Mouse (Mus musculus): ENCODE measurements around the gene Mybph. TPM values are rescaled to one million over a fixed set of nuclear protein-coding genes. Genes with fewer than 3 reads are reported as not detected.

Gene Mybph
- polyA plus RNA-seq (2015; fragmentation: Nextera tagmentation; extraction: Ambion mirVana), result 0.13 TPM in 1 of 2 replicates, not detected in the other

DNA sequence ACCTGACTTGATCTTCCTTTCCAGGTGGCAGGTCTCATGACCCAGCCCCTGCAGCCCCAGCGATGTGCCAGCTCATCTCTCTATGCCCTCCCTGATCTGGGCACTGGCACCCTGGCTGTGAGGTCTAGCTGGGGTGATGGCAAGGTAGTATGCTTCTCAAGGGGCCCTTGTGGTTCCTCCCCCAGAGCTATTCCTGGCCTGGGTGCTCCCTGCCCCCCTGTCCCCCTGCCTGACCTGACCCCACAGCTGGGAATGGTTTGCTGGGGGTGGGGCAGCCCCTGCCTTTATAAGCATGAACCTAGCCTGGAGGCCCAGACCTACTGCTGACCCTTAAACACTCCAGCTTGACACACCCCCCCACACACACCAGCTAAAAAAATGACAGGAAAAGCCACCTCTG is at the start of gene Mybph:
Mybph (plus strand) TSS at position 323 of the 400 bp plus-strand sequence.
- no peak within 1 kb of the TSS for H3K9ac ChIP-seq (ENCODE audit: low read depth, low read length)
- H3K27me3 ChIP-seq (replicated peaks; ENCODE audit: control insufficient read depth, insufficient read depth, low read length), result no peaks in the 10 kb centered on the region
- no peaks in the 10 kb centered on the region for H3K36me3 ChIP-seq (ENCODE audit: control insufficient read depth, insufficient read depth)
- H3K4me3 ChIP-seq (ENCODE audit: low read depth, low read length), result no peak within 1 kb of the TSS
- H3K4me2 ChIP-seq (replicated peaks; ENCODE audit: low read depth), result no peak within 1 kb of the TSS
- H3K4me1 ChIP-seq (replicated peaks; ENCODE audit: control insufficient read depth, insufficient read depth, low read length), result peaks cover 6% of the 10 kb centered on the region; the same call in 1 of the 2 replicates
- WGBS, result 74% methylated on average over 1 of the region's 1 CpGs
- ATAC-seq, result no peak
- TF ChIP-seq CTCF (IDR thresholded peaks at IDR 0.05; ENCODE audit: low read depth), result no peak
- H3K27ac ChIP-seq (ENCODE audit: low read depth, low read length), result no peak within 1 kb of the TSS
- H3K9me3 ChIP-seq (ENCODE audit: control insufficient read depth), result no peaks in the 10 kb centered on the region

DNA sequence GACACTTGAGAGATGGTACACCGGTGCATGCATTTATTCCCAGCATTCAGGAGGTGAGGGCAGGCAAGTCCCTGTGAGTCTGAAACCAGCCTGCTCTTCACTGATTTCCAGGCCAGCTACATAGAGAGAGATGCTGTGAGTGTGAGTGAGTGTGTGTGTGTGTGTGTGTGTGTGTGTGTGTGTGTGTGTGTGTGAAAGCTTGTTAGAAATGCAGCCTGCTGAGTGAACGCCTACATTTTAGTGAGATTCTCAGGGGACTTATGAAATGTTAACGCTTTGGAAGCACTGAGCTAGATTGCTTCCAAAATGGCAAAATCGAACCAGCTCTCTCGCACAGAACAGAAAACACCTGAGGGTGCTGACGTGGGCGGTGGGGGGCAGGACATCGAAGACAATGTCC is 47.2 kb upstream of the Mybph start:
- Histone ChIP-seq H3K27me3 (replicated peaks; ENCODE audit: control insufficient read depth, insufficient read depth, low read length) (no peaks in the 10 kb centered on the region), H3K9ac (ENCODE audit: low read depth, low read length) (no peak overlapping the region), H3K9me3 (ENCODE audit: control insufficient read depth) (no peaks in the 10 kb centered on the region), H3K4me2 (replicated peaks; ENCODE audit: low read depth) (no peak overlapping the region), H3K4me3 (ENCODE audit: low read depth, low read length) (no peak overlapping the region), H3K4me1 (replicated peaks; ENCODE audit: control insufficient read depth, insufficient read depth, low read length) (no peaks in the 10 kb centered on the region), H3K36me3 (ENCODE audit: control insufficient read depth, insufficient read depth) (no peaks in the 10 kb centered on the region), H3K27ac (ENCODE audit: low read depth, low read length) (no peak overlapping the region)
- WGBS, result 92% methylated on average over 8 of the region's 8 CpGs
- ATAC-seq, result no peak
- no peak for TF ChIP-seq CTCF (IDR thresholded peaks at IDR 0.05; ENCODE audit: low read depth)

DNA sequence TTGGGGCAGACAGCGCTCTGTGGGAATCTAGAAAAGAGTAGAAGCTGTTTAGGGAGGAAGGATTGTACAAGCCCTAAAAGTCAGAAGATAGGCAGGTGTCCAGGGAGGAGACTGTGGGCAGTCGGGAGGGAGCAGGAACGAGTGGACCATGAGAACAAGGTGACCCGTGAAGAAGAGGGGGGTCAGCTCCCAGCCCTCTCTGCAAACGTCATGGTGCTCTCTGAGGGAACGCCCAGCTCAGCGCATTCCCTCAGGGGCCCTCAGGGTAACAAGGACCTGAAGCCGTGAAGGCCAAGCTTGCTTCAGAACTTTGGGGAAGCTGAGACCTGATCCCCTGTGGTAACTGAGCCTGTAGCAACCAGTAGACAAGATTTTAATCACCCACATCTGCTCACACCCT is 43.2 kb upstream of the Mybph start:
- Histone ChIP-seq H3K27ac (ENCODE audit: low read depth, low read length) (no peak overlapping the region), H3K4me1 (replicated peaks; ENCODE audit: control insufficient read depth, insufficient read depth, low read length) (no peaks in the 10 kb centered on the region), H3K9ac (ENCODE audit: low read depth, low read length) (no peak overlapping the region), H3K9me3 (ENCODE audit: control insufficient read depth) (no peaks in the 10 kb centered on the region), H3K4me3 (ENCODE audit: low read depth, low read length) (no peak overlapping the region), H3K27me3 (replicated peaks; ENCODE audit: control insufficient read depth, insufficient read depth, low read length) (no peaks in the 10 kb centered on the region), H3K36me3 (ENCODE audit: control insufficient read depth, insufficient read depth) (no peaks in the 10 kb centered on the region), H3K4me2 (replicated peaks; ENCODE audit: low read depth) (no peak overlapping the region)
- 65% methylated on average over 8 of the region's 8 CpGs for WGBS
- no peak for ATAC-seq
- TF ChIP-seq CTCF (IDR thresholded peaks at IDR 0.05; ENCODE audit: low read depth), result no peak

DNA sequence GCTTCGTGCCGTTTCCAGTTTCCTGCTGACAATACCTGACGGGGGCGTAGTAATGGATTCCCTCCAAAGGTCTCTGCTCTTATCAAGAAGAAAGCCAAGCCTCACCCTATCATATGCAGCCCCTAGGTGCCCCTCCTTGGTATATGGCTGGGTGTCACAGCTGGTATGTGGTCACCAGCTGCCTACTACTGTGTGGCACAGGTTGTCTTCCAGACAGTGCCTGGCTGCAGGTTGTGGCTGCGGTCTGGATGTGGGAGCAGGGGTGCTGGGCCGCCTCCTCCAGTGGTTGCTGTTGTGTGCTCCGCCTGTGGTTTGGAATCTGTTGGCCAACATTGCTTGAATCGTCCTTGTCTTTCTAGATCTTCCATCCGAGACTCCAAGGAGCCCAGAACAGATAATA is 42.5 kb upstream of the Mybph start:
- no peak overlapping the region for H3K9ac ChIP-seq (ENCODE audit: low read depth, low read length)
- H3K27me3 ChIP-seq (replicated peaks; ENCODE audit: control insufficient read depth, insufficient read depth, low read length), result no peaks in the 10 kb centered on the region
- H3K4me2 ChIP-seq (replicated peaks; ENCODE audit: low read depth), result no peak overlapping the region
- no peak overlapping the region for H3K27ac ChIP-seq (ENCODE audit: low read depth, low read length)
- no peak for ATAC-seq
- TF ChIP-seq CTCF (IDR thresholded peaks at IDR 0.05; ENCODE audit: low read depth), result no peak
- no peaks in the 10 kb centered on the region for H3K36me3 ChIP-seq (ENCODE audit: control insufficient read depth, insufficient read depth)
- WGBS, result 83% methylated on average over 9 of the region's 9 CpGs
- H3K9me3 ChIP-seq (ENCODE audit: control insufficient read depth), result no peaks in the 10 kb centered on the region
- no peak overlapping the region for H3K4me3 ChIP-seq (ENCODE audit: low read depth, low read length)
- H3K4me1 ChIP-seq (replicated peaks; ENCODE audit: control insufficient read depth, insufficient read depth, low read length), result no peaks in the 10 kb centered on the region

DNA sequence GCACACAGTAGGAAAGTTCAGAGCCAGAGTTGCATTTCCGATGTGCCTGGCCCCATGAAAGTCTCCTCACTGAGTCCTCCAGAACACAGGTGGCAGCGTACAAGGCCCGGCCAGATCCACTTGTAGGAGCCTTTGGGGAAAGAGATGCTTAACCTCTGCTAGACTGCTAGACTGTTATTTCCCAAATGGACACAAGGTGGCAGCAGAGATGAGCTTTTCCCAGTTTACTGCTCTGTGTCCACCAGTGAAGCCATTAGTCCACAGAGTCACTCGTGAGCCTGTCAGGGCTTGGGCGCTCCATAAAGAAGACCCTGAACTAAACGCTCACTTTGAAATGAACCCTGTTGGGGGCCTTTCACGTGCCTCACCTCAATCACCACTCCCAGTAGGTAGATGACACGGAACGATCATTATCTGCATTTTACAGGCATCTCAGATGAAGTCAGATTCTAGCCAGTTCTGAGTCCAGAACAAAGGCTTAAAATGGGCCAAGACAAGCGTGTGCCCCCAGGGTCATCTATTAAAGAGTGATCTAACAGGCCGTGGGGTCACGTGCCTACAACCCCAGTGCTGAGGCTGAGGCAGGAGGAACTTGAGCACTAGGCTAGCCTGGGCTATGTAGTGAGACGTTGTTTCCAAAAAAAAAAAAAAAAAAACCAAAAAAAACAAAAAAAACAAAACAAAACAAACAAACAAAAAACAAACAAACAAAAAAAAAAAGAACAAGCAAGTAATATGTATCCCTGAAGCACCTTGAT is 41.4 kb upstream of the Mybph start:
- peak; percentile 62 for ATAC-seq
- TF ChIP-seq CTCF (IDR thresholded peaks at IDR 0.05; ENCODE audit: low read depth), result peak; percentile 93

DNA sequence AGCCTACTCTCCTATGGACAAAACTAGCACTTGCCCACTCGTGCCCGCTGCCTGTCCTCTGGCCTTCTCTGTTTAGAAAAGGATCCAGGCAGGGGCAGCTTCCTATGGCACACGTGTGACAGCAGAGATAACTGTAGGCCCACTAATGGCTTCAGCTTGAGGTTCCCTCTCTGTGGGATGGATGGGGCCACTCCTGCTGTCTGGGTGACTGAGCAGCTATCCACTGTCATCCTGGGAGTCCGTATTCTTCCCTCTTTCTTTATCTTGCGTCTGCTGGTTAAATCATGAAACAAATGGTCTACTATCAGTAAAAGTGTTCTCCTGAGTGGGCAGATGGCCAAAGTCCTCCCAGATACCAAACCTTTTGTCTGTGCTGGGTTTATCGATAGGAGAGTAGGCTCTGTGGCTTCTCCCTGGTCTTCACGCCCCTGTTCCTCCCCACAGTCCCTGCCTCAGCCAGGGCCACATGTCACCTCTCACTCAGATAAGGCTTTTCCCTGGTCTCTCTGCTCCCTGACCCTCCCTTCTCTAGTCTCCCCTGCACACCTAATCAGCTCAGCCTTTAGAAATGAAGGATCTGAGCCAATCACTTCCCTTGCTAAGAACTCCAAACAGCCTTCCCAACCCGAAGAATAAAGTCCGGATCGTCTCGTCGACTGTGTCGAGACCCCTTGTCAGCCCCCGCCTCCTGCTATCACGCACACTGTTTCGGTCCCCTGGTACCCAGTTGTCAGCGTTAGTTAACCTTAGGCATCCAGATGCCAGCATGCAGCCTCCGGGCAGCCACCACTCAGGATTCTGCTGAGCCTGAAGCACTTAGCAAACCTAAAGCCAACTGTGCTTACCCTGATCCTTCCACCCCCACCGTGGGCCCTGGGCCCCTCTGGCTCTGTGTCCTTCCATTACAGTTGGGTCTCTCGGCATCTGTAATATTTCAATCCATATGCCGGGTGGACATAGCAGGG is 40.3 kb upstream of the Mybph start:
- Histone ChIP-seq H3K9ac (ENCODE audit: low read depth, low read length) (no peak overlapping the region), H3K4me2 (replicated peaks; ENCODE audit: low read depth) (no peak overlapping the region), H3K27ac (ENCODE audit: low read depth, low read length) (no peak overlapping the region), H3K27me3 (replicated peaks; ENCODE audit: control insufficient read depth, insufficient read depth, low read length) (no peaks in the 10 kb centered on the region), H3K9me3 (ENCODE audit: control insufficient read depth) (no peaks in the 10 kb centered on the region), H3K4me3 (ENCODE audit: low read depth, low read length) (no peak overlapping the region), H3K36me3 (ENCODE audit: control insufficient read depth, insufficient read depth) (no peaks in the 10 kb centered on the region), H3K4me1 (replicated peaks; ENCODE audit: control insufficient read depth, insufficient read depth, low read length) (no peaks in the 10 kb centered on the region)
- TF ChIP-seq CTCF (IDR thresholded peaks at IDR 0.05; ENCODE audit: low read depth), result no peak
- ATAC-seq, result no peak
- WGBS, result 69% methylated on average over 21 of the region's 21 CpGs

More for the DNA sequence above, 41.4 kb upstream of the Mybph start:
- WGBS, result 27% methylated on average over 13 of the region's 13 CpGs
- no peak overlapping the region for H3K4me3 ChIP-seq (ENCODE audit: low read depth, low read length)
- H3K27ac ChIP-seq (ENCODE audit: low read depth, low read length), result no peak overlapping the region
- H3K4me1 ChIP-seq (replicated peaks; ENCODE audit: control insufficient read depth, insufficient read depth, low read length), result no peaks in the 10 kb centered on the region
- no peak overlapping the region for H3K9ac ChIP-seq (ENCODE audit: low read depth, low read length)
- H3K36me3 ChIP-seq (ENCODE audit: control insufficient read depth, insufficient read depth), result no peaks in the 10 kb centered on the region
- no peaks in the 10 kb centered on the region for H3K27me3 ChIP-seq (replicated peaks; ENCODE audit: control insufficient read depth, insufficient read depth, low read length)
- no peak overlapping the region for H3K4me2 ChIP-seq (replicated peaks; ENCODE audit: low read depth)
- H3K9me3 ChIP-seq (ENCODE audit: control insufficient read depth), result no peaks in the 10 kb centered on the region

All from intestine, postnatal 0 days (tissue).